Mouse (Mus musculus): ENCODE measurements around the gene Wasf3. TPM values are rescaled to one million over a fixed set of nuclear protein-coding genes. Genes with fewer than 3 reads are reported as not detected.
A peak's percentile ranks its signal among the peaks of the same experiment; 100 is the strongest.

Wasf3 gene
- polyA plus RNA-seq, 1 experiment from 2014 or later, result 9.3 TPM

- Histone ChIP-seq H3K4me3 (replicated peaks; ENCODE audit: low read depth, low read length) (no peak overlapping the region), H3K27me3 (ENCODE audit: control insufficient read depth, insufficient read depth, low read length) (no peaks in the 10 kb centered on the region), H3K9me3 (ENCODE audit: control insufficient read depth, low read length) (no peaks in the 10 kb centered on the region), H3K4me1 (ENCODE audit: control insufficient read depth, insufficient read depth, low read length) (no peaks in the 10 kb centered on the region), H3K36me3 (ENCODE audit: control insufficient read depth, insufficient read depth, low read length) (no peaks in the 10 kb centered on the region), H3K27ac (replicated peaks; ENCODE audit: low read depth, low read length) (peak overlapping the region; percentile 13; the same call in 1 of the 2 replicates), H3K9ac (replicated peaks; ENCODE audit: low read length) (no peak overlapping the region), H3K4me2 (ENCODE audit: low read length) (no peak overlapping the region)
- ATAC-seq (ENCODE audit: low FRiP score, low TSS enrichment), result peak; percentile 34; the same call in 1 of the 2 replicates
- peak; percentile 23 for DNase-seq
- 64% methylated on average over 8 of the region's 8 CpGs for WGBS
Measured at GRCm38 (mm10) chr5:146424711-146425326, 40.0 kb downstream of the Wasf3 start.

GRCm38 (mm10) chr5:146425656-146426055 lies 40.9 kb downstream of the Wasf3 start:
- Histone ChIP-seq H3K4me3 (replicated peaks; ENCODE audit: low read depth, low read length) (no peak overlapping the region), H3K9me3 (ENCODE audit: control insufficient read depth, low read length) (no peaks in the 10 kb centered on the region), H3K9ac (replicated peaks; ENCODE audit: low read length) (no peak overlapping the region), H3K4me2 (ENCODE audit: low read length) (no peak overlapping the region), H3K27me3 (ENCODE audit: control insufficient read depth, insufficient read depth, low read length) (no peaks in the 10 kb centered on the region), H3K27ac (replicated peaks; ENCODE audit: low read depth, low read length) (no peak overlapping the region), H3K36me3 (ENCODE audit: control insufficient read depth, insufficient read depth, low read length) (no peaks in the 10 kb centered on the region), H3K4me1 (ENCODE audit: control insufficient read depth, insufficient read depth, low read length) (no peaks in the 10 kb centered on the region)
- 93% methylated on average over 4 of the region's 4 CpGs for WGBS
- DNase-seq (no peak), ATAC-seq (ENCODE audit: low FRiP score, low TSS enrichment) (no peak)

- DNase-seq, result no peak
- no peaks in the 10 kb centered on the region for H3K4me1 ChIP-seq (ENCODE audit: control insufficient read depth, insufficient read depth, low read length)
- no peaks in the 10 kb centered on the region for H3K36me3 ChIP-seq (ENCODE audit: control insufficient read depth, insufficient read depth, low read length)
- H3K4me2 ChIP-seq (ENCODE audit: low read length), result no peak overlapping the region
- H3K27me3 ChIP-seq (ENCODE audit: control insufficient read depth, insufficient read depth, low read length), result no peaks in the 10 kb centered on the region
- H3K9ac ChIP-seq (replicated peaks; ENCODE audit: low read length), result no peak overlapping the region
- H3K27ac ChIP-seq (replicated peaks; ENCODE audit: low read depth, low read length), result no peak overlapping the region
- no peaks in the 10 kb centered on the region for H3K9me3 ChIP-seq (ENCODE audit: control insufficient read depth, low read length)
- 87% methylated on average over 4 of the region's 4 CpGs for WGBS
- no peak for ATAC-seq (ENCODE audit: low FRiP score, low TSS enrichment)
- H3K4me3 ChIP-seq (replicated peaks; ENCODE audit: low read depth, low read length), result no peak overlapping the region
Measured at GRCm38 (mm10) chr5:146428109-146428508, 43.3 kb downstream of the Wasf3 start.

GRCm38 (mm10) chr5:146431821-146432220 lies 47.0 kb downstream of the Wasf3 start:
- Histone ChIP-seq H3K9ac (replicated peaks; ENCODE audit: low read length) (no peak overlapping the region), H3K4me3 (replicated peaks; ENCODE audit: low read depth, low read length) (no peak overlapping the region), H3K9me3 (ENCODE audit: control insufficient read depth, low read length) (no peaks in the 10 kb centered on the region), H3K36me3 (ENCODE audit: control insufficient read depth, insufficient read depth, low read length) (peaks cover 8% of the 10 kb centered on the region; the same call in 1 of the 2 replicates), H3K27me3 (ENCODE audit: control insufficient read depth, insufficient read depth, low read length) (no peaks in the 10 kb centered on the region), H3K4me2 (ENCODE audit: low read length) (no peak overlapping the region), H3K27ac (replicated peaks; ENCODE audit: low read depth, low read length) (no peak overlapping the region), H3K4me1 (ENCODE audit: control insufficient read depth, insufficient read depth, low read length) (no peaks in the 10 kb centered on the region)
- DNase-seq (no peak), ATAC-seq (ENCODE audit: low FRiP score, low TSS enrichment) (no peak)
- 92% methylated on average over 3 of the region's 3 CpGs for WGBS

GRCm38 (mm10) chr5:146432476-146432875 lies 47.7 kb downstream of the Wasf3 start:
- Histone ChIP-seq H3K9ac (replicated peaks; ENCODE audit: low read length) (no peak overlapping the region), H3K4me3 (replicated peaks; ENCODE audit: low read depth, low read length) (no peak overlapping the region), H3K27ac (replicated peaks; ENCODE audit: low read depth, low read length) (no peak overlapping the region), H3K27me3 (ENCODE audit: control insufficient read depth, insufficient read depth, low read length) (no peaks in the 10 kb centered on the region), H3K9me3 (ENCODE audit: control insufficient read depth, low read length) (no peaks in the 10 kb centered on the region), H3K4me1 (ENCODE audit: control insufficient read depth, insufficient read depth, low read length) (no peaks in the 10 kb centered on the region), H3K36me3 (ENCODE audit: control insufficient read depth, insufficient read depth, low read length) (peaks cover 8% of the 10 kb centered on the region; the same call in 1 of the 2 replicates), H3K4me2 (ENCODE audit: low read length) (no peak overlapping the region)
- no peak for DNase-seq
- ATAC-seq (ENCODE audit: low FRiP score, low TSS enrichment), result no peak
- WGBS, result 93% methylated on average over 6 of the region's 6 CpGs

- H3K9ac ChIP-seq (replicated peaks; ENCODE audit: low read length), result no peak overlapping the region
- no peaks in the 10 kb centered on the region for H3K27me3 ChIP-seq (ENCODE audit: control insufficient read depth, insufficient read depth, low read length)
- H3K4me3 ChIP-seq (replicated peaks; ENCODE audit: low read depth, low read length), result no peak overlapping the region
- H3K36me3 ChIP-seq (ENCODE audit: control insufficient read depth, insufficient read depth, low read length), result peaks cover 15% of the 10 kb centered on the region; the same call in 1 of the 2 replicates
- H3K27ac ChIP-seq (replicated peaks; ENCODE audit: low read depth, low read length), result no peak overlapping the region
- WGBS, result 95% methylated on average over 16 of the region's 16 CpGs
- H3K9me3 ChIP-seq (ENCODE audit: control insufficient read depth, low read length), result no peaks in the 10 kb centered on the region; the same call in 1 of the 2 replicates
- ATAC-seq (ENCODE audit: low FRiP score, low TSS enrichment) (no peak), DNase-seq (no peak)
- no peak overlapping the region for H3K4me2 ChIP-seq (ENCODE audit: low read length)
- no peaks in the 10 kb centered on the region for H3K4me1 ChIP-seq (ENCODE audit: control insufficient read depth, insufficient read depth, low read length)
Measured at GRCm38 (mm10) chr5:146435316-146435715, 50.5 kb downstream of the Wasf3 start.

GRCm38 (mm10) chr5:146436796-146437195 lies 52.0 kb downstream of the Wasf3 start:
- no peaks in the 10 kb centered on the region for H3K4me1 ChIP-seq (ENCODE audit: control insufficient read depth, insufficient read depth, low read length)
- no peak overlapping the region for H3K9ac ChIP-seq (replicated peaks; ENCODE audit: low read length)
- ATAC-seq (ENCODE audit: low FRiP score, low TSS enrichment) (no peak), DNase-seq (no peak)
- H3K4me3 ChIP-seq (replicated peaks; ENCODE audit: low read depth, low read length), result no peak overlapping the region
- no peak overlapping the region for H3K4me2 ChIP-seq (ENCODE audit: low read length)
- WGBS, result 96% methylated on average over 11 of the region's 11 CpGs
- no peak overlapping the region for H3K27ac ChIP-seq (replicated peaks; ENCODE audit: low read depth, low read length)
- no peaks in the 10 kb centered on the region for H3K27me3 ChIP-seq (ENCODE audit: control insufficient read depth, insufficient read depth, low read length)
- H3K36me3 ChIP-seq (ENCODE audit: control insufficient read depth, insufficient read depth, low read length), result peaks cover 20% of the 10 kb centered on the region; the same call in 1 of the 2 replicates
- H3K9me3 ChIP-seq (ENCODE audit: control insufficient read depth, low read length), result no peaks in the 10 kb centered on the region; the same call in 1 of the 2 replicates

GRCm38 (mm10) chr5:146439152-146439781 lies 54.5 kb downstream of the Wasf3 start:
- Histone ChIP-seq H3K36me3 (ENCODE audit: control insufficient read depth, insufficient read depth, low read length) (peaks cover 22% of the 10 kb centered on the region; the same call in 1 of the 2 replicates), H3K4me3 (replicated peaks; ENCODE audit: low read depth, low read length) (no peak overlapping the region), H3K4me1 (ENCODE audit: control insufficient read depth, insufficient read depth, low read length) (no peaks in the 10 kb centered on the region), H3K9me3 (ENCODE audit: control insufficient read depth, low read length) (no peaks in the 10 kb centered on the region; the same call in 1 of the 2 replicates), H3K9ac (replicated peaks; ENCODE audit: low read length) (no peak overlapping the region), H3K27ac (replicated peaks; ENCODE audit: low read depth, low read length) (no peak overlapping the region), H3K27me3 (ENCODE audit: control insufficient read depth, insufficient read depth, low read length) (no peaks in the 10 kb centered on the region), H3K4me2 (ENCODE audit: low read length) (no peak overlapping the region)
- no peak for ATAC-seq (ENCODE audit: low FRiP score, low TSS enrichment)
- WGBS, result 93% methylated on average over 7 of the region's 7 CpGs
- no peak for DNase-seq

- Histone ChIP-seq H3K27me3 (ENCODE audit: control insufficient read depth, insufficient read depth, low read length) (no peaks in the 10 kb centered on the region), H3K9ac (replicated peaks; ENCODE audit: low read length) (no peak overlapping the region), H3K4me2 (ENCODE audit: low read length) (no peak overlapping the region), H3K9me3 (ENCODE audit: control insufficient read depth, low read length) (no peaks in the 10 kb centered on the region; the same call in 1 of the 2 replicates), H3K4me1 (ENCODE audit: control insufficient read depth, insufficient read depth, low read length) (no peaks in the 10 kb centered on the region), H3K36me3 (ENCODE audit: control insufficient read depth, insufficient read depth, low read length) (peaks cover 20% of the 10 kb centered on the region; the same call in 1 of the 2 replicates), H3K4me3 (replicated peaks; ENCODE audit: low read depth, low read length) (no peak overlapping the region), H3K27ac (replicated peaks; ENCODE audit: low read depth, low read length) (no peak overlapping the region)
- WGBS, result 95% methylated on average over 5 of the region's 5 CpGs
- no peak for ATAC-seq (ENCODE audit: low FRiP score, low TSS enrichment)
- no peak for DNase-seq
Measured at GRCm38 (mm10) chr5:146440273-146440672, 55.5 kb downstream of the Wasf3 start.

All from midbrain, embryonic 14.5 days (tissue).